Mouse (Mus musculus) megakaryocyte progenitor cell, adult 5-6 weeks (primary cell): ENCODE results near the gene Gm4301. TPM values are rescaled to one million over a fixed set of nuclear protein-coding genes. Genes with fewer than 3 reads are reported as not detected.
"Not testable (repeated sequence)": the region's sequence is repeated elsewhere in the genome, so short reads cannot be mapped to it uniquely, and the experiment has no call there.

ENCODE experiments used
- ATAC-seq: replicated peaks from 2 replicates; pipeline ENCODE4 v1.8.0; 2016; ENCODE audit warnings: mild to moderate bottlenecking, moderate TSS enrichment, inconsistent platforms; ENCODE audit not compliant: poor library complexity
- total RNA-seq, 2 experiments: library from RNA; stranded (forward) in 1 of 2; stranded (reverse) in 1 of 2; fragments of 157-497, 149-512 nt in 1 of 2; fragments of 200-1000 nt in 1 of 2; gene quantifications; 2 replicates each; pipeline versions ENCODE4 v1.2.3 to v1.2.4; 2015 to 2017

Gm4301 gene
- total RNA-seq (2015) (not detected in 2 replicates), total RNA-seq (2017) (not detected in 2 replicates)

DNA sequence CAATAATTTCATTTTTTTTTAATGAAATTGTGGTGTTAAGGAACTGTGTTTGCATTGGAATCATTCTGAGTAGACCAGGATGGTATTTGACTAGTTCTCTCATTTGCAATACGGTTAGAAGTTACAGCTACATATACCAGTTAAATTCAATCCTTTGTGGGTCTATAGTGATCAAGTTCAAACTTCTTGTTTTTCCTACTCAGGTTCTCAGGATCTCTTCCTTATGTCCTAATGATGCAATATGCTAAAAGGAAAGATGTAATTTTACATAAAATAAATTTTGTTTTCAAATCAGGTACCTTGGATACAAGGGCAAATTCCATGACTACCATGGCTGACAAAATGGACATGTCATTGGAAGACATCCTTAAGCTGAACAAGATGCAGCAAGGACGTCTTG is at the start of gene Gm4301:
TSS of gene Gm4301 (plus strand) at position 301 of the 400 bp plus-strand sequence.
- ATAC-seq: not testable (repeated sequence)

GRCm38 (mm10) chr10:100296105-100296504 is 39.4 kb upstream of the Gm4301 start:
- no peak for ATAC-seq

DNA sequence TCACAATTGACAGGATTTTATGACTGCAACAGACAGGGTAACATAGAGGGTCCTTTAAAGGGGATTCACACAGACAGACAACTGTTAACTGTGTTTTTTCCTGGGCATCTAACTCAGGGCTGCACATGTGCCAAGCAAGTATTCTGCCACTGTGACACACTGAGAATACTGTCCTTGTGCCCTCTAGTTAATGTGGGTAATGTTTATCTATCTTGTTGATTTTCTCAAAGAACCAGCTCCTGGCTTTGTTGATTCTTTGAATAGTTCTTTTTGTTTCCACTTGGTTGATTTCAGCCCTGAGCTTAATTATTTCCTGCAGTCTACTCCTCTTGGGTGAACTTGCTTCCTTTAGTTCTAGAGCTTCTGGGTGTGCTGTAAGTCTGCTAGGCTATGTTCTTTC is 35.4 kb upstream of the Gm4301 start:
- not testable (repeated sequence) for ATAC-seq

GRCm38 (mm10) chr10:100340536-100340935 is 5.1 kb downstream of the Gm4301 start, which contains the start of gene Gm4302:
Gene Gm4302 (plus strand): TSS chr10:100340836.
- not testable (repeated sequence) for ATAC-seq

DNA sequence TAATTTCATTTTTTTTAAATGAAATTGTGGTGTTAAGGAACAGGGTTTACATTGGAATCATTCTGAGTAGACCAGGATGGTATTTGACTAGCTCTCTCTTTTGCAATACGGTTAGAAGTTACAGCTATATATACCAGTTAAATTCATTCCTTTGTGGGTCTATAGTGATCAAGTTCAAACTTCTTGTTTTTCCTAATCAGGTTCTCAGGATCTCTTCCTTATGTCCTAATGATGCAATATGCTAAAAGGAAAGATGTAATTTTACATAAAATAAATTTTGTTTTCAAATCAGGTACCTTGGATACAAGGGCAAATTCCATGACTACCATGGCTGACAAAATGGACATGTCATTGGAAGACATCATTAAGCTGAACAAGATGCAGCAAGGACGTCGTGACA is 10.2 kb downstream of the Gm4301 start, which contains the start of gene Gm4303:
TSS of gene Gm4303 (plus strand) at position 301 of the 400 bp plus-strand sequence.
- not testable (repeated sequence) for ATAC-seq

GRCm38 (mm10) chr10:100350793-100351192 is 15.3 kb downstream of the Gm4301 start, which contains the start of gene Gm4305:
Gene Gm4305 (plus strand): TSS chr10:100351093.
- not testable (repeated sequence) for ATAC-seq

DNA sequence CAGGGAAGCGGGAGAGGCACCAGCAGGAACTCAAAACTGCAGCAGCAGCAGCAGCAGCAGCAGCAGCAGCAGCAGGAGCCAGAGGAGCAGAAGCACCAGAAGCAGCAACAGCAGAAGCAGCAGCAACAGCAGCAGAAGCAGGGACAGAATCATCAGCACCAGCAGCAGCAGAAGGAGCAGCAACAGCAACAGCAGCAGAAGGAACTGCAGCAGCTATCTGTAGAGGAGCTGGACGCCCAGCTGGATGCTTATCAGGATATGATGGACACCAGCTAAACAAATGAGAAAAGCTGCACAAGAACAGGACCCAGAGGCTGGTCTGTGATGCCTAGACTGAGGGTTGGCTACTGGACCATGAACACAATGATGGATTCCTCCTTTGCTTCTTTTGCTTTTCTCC is 21.4 kb downstream of the Gm4301 start:
- not testable (repeated sequence) for ATAC-seq

- not testable (repeated sequence) for ATAC-seq
Observed at GRCm38 (mm10) chr10:100361038-100361437, 25.6 kb downstream of the Gm4301 start, which contains the start of gene Gm4307. Gene Gm4307 (plus strand): TSS chr10:100361338.

DNA sequence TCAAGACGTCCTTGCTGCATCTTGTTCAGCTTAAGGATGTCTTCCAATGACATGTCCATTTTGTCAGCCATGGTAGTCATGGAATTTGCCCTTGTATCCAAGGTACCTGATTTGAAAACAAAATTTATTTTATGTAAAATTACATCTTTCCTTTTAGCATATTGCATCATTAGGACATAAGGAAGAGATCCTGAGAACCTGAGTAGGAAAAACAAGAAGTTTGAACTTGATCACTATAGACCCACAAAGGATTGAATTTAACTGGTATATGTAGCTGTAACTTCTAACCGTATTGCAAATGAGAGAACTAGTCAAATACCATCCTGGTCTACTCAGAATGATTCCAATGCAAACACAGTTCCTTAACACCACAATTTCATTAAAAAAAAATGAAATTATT is 47.0 kb downstream of the Gm4301 start, which contains the start of gene Gm4312:
TSS of gene Gm4312 (minus strand) at position 101 of the 400 bp plus-strand sequence.
- not testable (repeated sequence) for ATAC-seq

Other genes starting within 250 kb of the Gm4301 start
- not detected in 2 replicates for gene Gm4302, start 5.2 kb downstream of the Gm4301 start, total RNA-seq (2015)
- gene Gm4302, start 5.2 kb downstream of the Gm4301 start, total RNA-seq (2017): not detected in 2 replicates
- not detected in 2 replicates for gene Gm4303, start 10.3 kb downstream of the Gm4301 start, total RNA-seq (2015)
- not detected in 2 replicates for gene Gm4303, start 10.3 kb downstream of the Gm4301 start, total RNA-seq (2017)
- gene Gm4305, start 15.4 kb downstream of the Gm4301 start, total RNA-seq (2015): not detected in 2 replicates
- gene Gm4305, start 15.4 kb downstream of the Gm4301 start, total RNA-seq (2017): not detected in 2 replicates
- not detected in 2 replicates for gene Gm4307, start 25.7 kb downstream of the Gm4301 start, total RNA-seq (2015)
- gene Gm4307, start 25.7 kb downstream of the Gm4301 start, total RNA-seq (2017): not detected in 2 replicates
- not detected in 2 replicates for gene Gm4312, start 46.9 kb downstream of the Gm4301 start, total RNA-seq (2015)
- not detected in 2 replicates for gene Gm4312, start 46.9 kb downstream of the Gm4301 start, total RNA-seq (2017)
- gene Tmtc3, start 151.7 kb downstream of the Gm4301 start, total RNA-seq (2015): 22.8 and 26.0 TPM in 2 replicates
- gene Tmtc3, start 151.7 kb downstream of the Gm4301 start, total RNA-seq (2017): 4.8 and 6.6 TPM in 2 replicates
- gene Cep290, start 151.9 kb downstream of the Gm4301 start, total RNA-seq (2015): 9.3 and 19.4 TPM in 2 replicates
- gene Cep290, start 151.9 kb downstream of the Gm4301 start, total RNA-seq (2017): 9.3 and 13.5 TPM in 2 replicates